Mouse (Mus musculus) erythroblast, embryonic 14.5 days (primary cell): ENCODE measurements around the gene Elovl5.

Experiments used
- GATA1 ChIP-seq: IDR thresholded peaks from 2 replicates; pipeline ENCODE4 v1.6.1; 2012; ENCODE audit warnings: low read length, inconsistent platforms, mixed read lengths
- TAL1 ChIP-seq: IDR thresholded peaks from 3 replicates; pipeline ENCODE4 v1.6.1; 2012; ENCODE audit warnings: low read length, inconsistent platforms, mixed read lengths

GRCm38 (mm10) chr9:77951971-77952370 lies 34.8 kb downstream of the Elovl5 start:
- no peak for TF ChIP-seq GATA1
- no peak for TF ChIP-seq TAL1
